Mouse (Mus musculus) liver, embryonic 15.5 days (tissue): ENCODE measurements around the gene Fxyd7. TPM values are rescaled to one million over a fixed set of nuclear protein-coding genes. Genes with fewer than 3 reads are reported as not detected.

Source experiments
- ATAC-seq: fragments of 200-750 bp; cut with Nextera tagmentation; 2 replicates; pipeline ENCODE4 v1.8.0; 2017; ENCODE audit warnings: moderate number of reproducible peaks, mild to moderate bottlenecking, moderate library complexity; ENCODE audit not compliant: insufficient read depth
- H3K27ac ChIP-seq: fragments of 300-500 bp; sonication (generic); replicated peaks from 2 replicates; pipeline ENCODE4 v1.5.1; 2015; ENCODE audit warnings: mild to moderate bottlenecking, inconsistent platforms
- H3K27me3 ChIP-seq: fragments of 300-500 bp; sonication (generic); 2 replicates; pipeline ENCODE4 v1.6.1; 2015; ENCODE audit warnings: mild to moderate bottlenecking, inconsistent platforms
- H3K36me3 ChIP-seq: fragments of 300-500 bp; sonication (generic); replicated peaks from 2 replicates; pipeline ENCODE4 v1.6.1; 2015; ENCODE audit warnings: moderate library complexity, mild to moderate bottlenecking, inconsistent platforms
- H3K4me1 ChIP-seq: fragments of 300-500 bp; sonication (generic); replicated peaks from 2 replicates; pipeline ENCODE4 v1.6.1; 2015; ENCODE audit warnings: inconsistent platforms
- H3K4me2 ChIP-seq: fragments of 300-500 bp; sonication (generic); 2 replicates; pipeline ENCODE4 v1.6.1; 2015; ENCODE audit warnings: moderate library complexity, mild to moderate bottlenecking, inconsistent platforms
- H3K4me3 ChIP-seq: fragments of 300-500 bp; sonication (generic); replicated peaks from 2 replicates; pipeline ENCODE4 v1.5.1; 2015; ENCODE audit warnings: mild to moderate bottlenecking, inconsistent platforms
- H3K9ac ChIP-seq: fragments of 300-500 bp; sonication (generic); 2 replicates; pipeline ENCODE4 v1.6.1; 2015; ENCODE audit warnings: moderate library complexity, mild to moderate bottlenecking, inconsistent platforms
- H3K9me3 ChIP-seq: fragments of 300-500 bp; sonication (generic); replicated peaks from 2 replicates; pipeline ENCODE4 v1.6.1; 2016; ENCODE audit warnings: inconsistent platforms
- WGBS: fragments of 180-500 bp; shearing (Covaris S2); methylation state at CpG from one replicate; pipeline ENCODE4 v1.1.7; 2015; ENCODE audit warnings: mixed read lengths; ENCODE audit not compliant: insufficient replicate concordance; 5-methylcytosine and 5-hydroxymethylcytosine counted together
- polyA plus RNA-seq: library from polyadenylated mRNA; unstranded; fragments of >200 nt; fragmentation: Nextera tagmentation; extraction: Ambion mirVana; gene quantifications from 2 replicates; pipeline ENCODE4 v1.2.1, GENCODE M21; 2015

Fxyd7 gene
- polyA plus RNA-seq, 1 experiment from 2014 or later, result 0.26 TPM

GRCm38 (mm10) chr7:31086175-31086755, 35.0 kb upstream of the Fxyd7 start:
- ATAC-seq, result no peak
- 69% methylated on average over 9 of the region's 9 CpGs for WGBS

GRCm38 (mm10) chr7:31085171-31085570, 33.9 kb upstream of the Fxyd7 start:
- WGBS, result 56% methylated on average over 3 of the region's 3 CpGs
- Histone ChIP-seq H3K27ac (no peak overlapping the region; the same call in 1 of the 2 replicates), H3K27me3 (no peaks in the 10 kb centered on the region), H3K9ac (no peak overlapping the region), H3K9me3 (no peaks in the 10 kb centered on the region), H3K4me2 (no peak overlapping the region), H3K4me3 (no peak overlapping the region), H3K36me3 (no peaks in the 10 kb centered on the region), H3K4me1 (no peaks in the 10 kb centered on the region; the same call in 1 of the 2 replicates)
- ATAC-seq, result no peak

More at GRCm38 (mm10) chr7:31086175-31086755, 35.0 kb upstream of the Fxyd7 start:
- H3K36me3 ChIP-seq, result no peaks in the 10 kb centered on the region
- no peaks in the 10 kb centered on the region; the same call in 1 of the 2 replicates for H3K4me1 ChIP-seq
- no peak overlapping the region for H3K4me2 ChIP-seq
- no peaks in the 10 kb centered on the region for H3K27me3 ChIP-seq
- no peak overlapping the region for H3K9ac ChIP-seq
- no peak overlapping the region for H3K4me3 ChIP-seq
- H3K9me3 ChIP-seq, result no peaks in the 10 kb centered on the region
- no peak overlapping the region for H3K27ac ChIP-seq

GRCm38 (mm10) chr7:31084140-31084539, 32.9 kb upstream of the Fxyd7 start:
- H3K27ac ChIP-seq, result no peak overlapping the region
- 52% methylated on average over 9 of the region's 9 CpGs for WGBS
- no peak overlapping the region for H3K9ac ChIP-seq
- no peak overlapping the region for H3K4me2 ChIP-seq
- H3K36me3 ChIP-seq, result no peaks in the 10 kb centered on the region
- no peak overlapping the region for H3K4me3 ChIP-seq
- H3K27me3 ChIP-seq, result no peaks in the 10 kb centered on the region
- H3K9me3 ChIP-seq, result no peaks in the 10 kb centered on the region
- no peak for ATAC-seq
- no peaks in the 10 kb centered on the region; the same call in 1 of the 2 replicates for H3K4me1 ChIP-seq

GRCm38 (mm10) chr7:31082831-31083588, 31.7 kb upstream of the Fxyd7 start:
- Histone ChIP-seq H3K9ac (no peak overlapping the region), H3K4me1 (no peaks in the 10 kb centered on the region; the same call in 1 of the 2 replicates), H3K27me3 (no peaks in the 10 kb centered on the region), H3K9me3 (no peaks in the 10 kb centered on the region), H3K4me3 (no peak overlapping the region), H3K36me3 (no peaks in the 10 kb centered on the region), H3K27ac (no peak overlapping the region), H3K4me2 (no peak overlapping the region)
- 52% methylated on average over 14 of the region's 14 CpGs for WGBS
- ATAC-seq, result no peak

GRCm38 (mm10) chr7:31082106-31082505, 30.8 kb upstream of the Fxyd7 start:
- H3K4me1 ChIP-seq, result no peaks in the 10 kb centered on the region; the same call in 1 of the 2 replicates
- H3K27me3 ChIP-seq, result no peaks in the 10 kb centered on the region
- H3K27ac ChIP-seq, result no peak overlapping the region
- no peak for ATAC-seq
- no peak overlapping the region for H3K4me3 ChIP-seq
- no peak overlapping the region for H3K4me2 ChIP-seq
- H3K9me3 ChIP-seq, result no peaks in the 10 kb centered on the region
- no peak overlapping the region for H3K9ac ChIP-seq
- no peaks in the 10 kb centered on the region for H3K36me3 ChIP-seq

- no peaks in the 10 kb centered on the region for H3K9me3 ChIP-seq
- ATAC-seq, result no peak
- H3K4me1 ChIP-seq, result no peaks in the 10 kb centered on the region; the same call in 1 of the 2 replicates
- H3K27me3 ChIP-seq, result no peaks in the 10 kb centered on the region
- H3K27ac ChIP-seq, result no peak overlapping the region
- no peak overlapping the region for H3K4me2 ChIP-seq
- no peak overlapping the region for H3K4me3 ChIP-seq
- H3K36me3 ChIP-seq, result no peaks in the 10 kb centered on the region
- 21% methylated on average over 1 of the region's 1 CpGs for WGBS
- no peak overlapping the region for H3K9ac ChIP-seq
Observed at GRCm38 (mm10) chr7:31081106-31081505, 29.8 kb upstream of the Fxyd7 start.

- no peak for ATAC-seq
- no peak overlapping the region for H3K4me3 ChIP-seq
- H3K4me2 ChIP-seq, result no peak overlapping the region
- H3K27me3 ChIP-seq, result no peaks in the 10 kb centered on the region
- H3K27ac ChIP-seq, result no peak overlapping the region
- no peaks in the 10 kb centered on the region; the same call in 1 of the 2 replicates for H3K4me1 ChIP-seq
- H3K36me3 ChIP-seq, result no peaks in the 10 kb centered on the region
- H3K9me3 ChIP-seq, result no peaks in the 10 kb centered on the region
- H3K9ac ChIP-seq, result no peak overlapping the region
- WGBS, result 55% methylated on average over 3 of the region's 3 CpGs
Observed at GRCm38 (mm10) chr7:31080611-31081010, 29.3 kb upstream of the Fxyd7 start.

- Histone ChIP-seq H3K36me3 (no peaks in the 10 kb centered on the region), H3K27ac (no peak overlapping the region), H3K9me3 (no peaks in the 10 kb centered on the region), H3K4me2 (no peak overlapping the region), H3K4me1 (no peaks in the 10 kb centered on the region), H3K27me3 (no peaks in the 10 kb centered on the region), H3K9ac (no peak overlapping the region), H3K4me3 (no peak overlapping the region)
- WGBS, result 73% methylated on average over 8 of the region's 8 CpGs
- ATAC-seq, result no peak
Observed at GRCm38 (mm10) chr7:31079670-31080069, 28.4 kb upstream of the Fxyd7 start.

GRCm38 (mm10) chr7:31077885-31078445, 26.7 kb upstream of the Fxyd7 start:
- no peaks in the 10 kb centered on the region for H3K9me3 ChIP-seq
- H3K27ac ChIP-seq, result no peak overlapping the region
- H3K9ac ChIP-seq, result no peak overlapping the region
- no peak for ATAC-seq
- no peak overlapping the region for H3K4me3 ChIP-seq
- WGBS, result 25% methylated on average over 5 of the region's 5 CpGs
- H3K27me3 ChIP-seq, result no peaks in the 10 kb centered on the region
- H3K36me3 ChIP-seq, result no peaks in the 10 kb centered on the region
- H3K4me2 ChIP-seq, result no peak overlapping the region
- H3K4me1 ChIP-seq, result no peaks in the 10 kb centered on the region

- no peaks in the 10 kb centered on the region for H3K4me1 ChIP-seq
- no peak overlapping the region for H3K4me2 ChIP-seq
- no peak overlapping the region for H3K27ac ChIP-seq
- 49% methylated on average over 6 of the region's 6 CpGs for WGBS
- no peak for ATAC-seq
- H3K27me3 ChIP-seq, result no peaks in the 10 kb centered on the region
- no peaks in the 10 kb centered on the region for H3K36me3 ChIP-seq
- no peaks in the 10 kb centered on the region for H3K9me3 ChIP-seq
- H3K9ac ChIP-seq, result no peak overlapping the region
- H3K4me3 ChIP-seq, result no peak overlapping the region
Observed at GRCm38 (mm10) chr7:31077470-31077869, 26.2 kb upstream of the Fxyd7 start.

- no peak for ATAC-seq
- Histone ChIP-seq H3K4me2 (no peak within 1 kb of the TSS), H3K36me3 (no peaks in the 10 kb centered on the region), H3K9me3 (no peaks in the 10 kb centered on the region), H3K9ac (no peak within 1 kb of the TSS), H3K27ac (no peak within 1 kb of the TSS), H3K4me1 (no peaks in the 10 kb centered on the region), H3K27me3 (no peaks in the 10 kb centered on the region), H3K4me3 (no peak within 1 kb of the TSS)
- 33% methylated on average over 5 of the region's 5 CpGs for WGBS
Observed at GRCm38 (mm10) chr7:31076492-31076891, 25.2 kb upstream of the Fxyd7 start, which contains the start of gene Fxyd3. TSS of gene Fxyd3 (minus strand) at chr7:31076704.
